Mouse (Mus musculus) liver, postnatal 0 days (tissue): ENCODE measurements around the gene Cdh12.

ENCODE experiments used
- CTCF ChIP-seq: sonication (generic); IDR thresholded peaks from 2 replicates; pipeline ENCODE4 v1.5.1; 2016; ENCODE audit warnings: antibody characterized with exemption, low read depth
- EP300 ChIP-seq: IDR thresholded peaks from 2 replicates; pipeline ENCODE4 v1.6.1; 2016; ENCODE audit warnings: antibody characterized with exemption, low read depth, mild to moderate bottlenecking

DNA sequence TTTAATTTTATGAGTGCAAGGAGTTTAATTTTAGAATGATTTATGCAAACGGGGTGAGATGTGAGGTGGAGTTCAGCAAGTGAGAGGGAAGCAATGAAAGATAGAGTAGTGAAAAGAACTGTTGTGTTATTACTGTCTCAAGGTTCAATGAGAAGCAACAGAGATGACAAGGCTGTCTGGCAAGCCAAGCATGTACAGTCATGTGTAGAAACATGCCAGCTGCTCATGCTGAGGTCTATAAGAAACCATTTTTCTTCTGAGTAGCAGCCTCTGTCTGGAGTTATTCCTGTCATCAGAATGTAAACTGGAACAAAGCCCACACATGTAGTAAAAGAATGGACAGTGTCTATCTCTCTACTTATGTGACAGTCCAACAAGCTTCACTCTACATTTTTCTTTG is 14.5 kb downstream of the Cdh12 start:
- TF ChIP-seq CTCF (no peak), EP300 (no peak)
